1 mouse cellular context compared by ENCODE assay signal in the genomic region with DNA sequence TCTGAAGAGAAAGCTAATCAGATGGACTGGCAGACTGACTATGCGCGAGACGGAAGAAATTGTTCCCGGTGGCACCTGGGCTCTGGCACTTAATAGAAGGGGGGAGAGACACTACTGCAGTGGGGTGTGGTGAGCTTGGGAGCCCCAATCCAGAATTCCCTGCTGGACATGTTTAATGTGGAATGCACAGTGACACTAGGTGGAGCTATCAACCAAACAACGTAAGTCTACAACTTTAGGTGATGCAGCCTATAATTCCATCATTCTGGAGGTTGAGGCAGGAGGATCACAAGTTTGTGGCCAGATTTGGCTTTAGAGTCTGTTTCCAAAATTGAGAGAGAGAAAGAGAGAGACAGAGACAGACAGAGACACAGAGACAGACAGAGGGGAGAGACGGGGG.
TF ChIP-seq lines count a peak whose summit lies in the region.

No protein-coding gene starts in this region.

TF ChIP-seq in C2C12, 6 proteins besides CTCF, POLR2A, EP300 and RAD21:
- TF ChIP-seq MYOG (IDR thresholded peaks at IDR 0.05; ENCODE audit: control insufficient read depth, extremely low read depth, insufficient read length) (no peak), MAX (IDR thresholded peaks at IDR 0.05) (no peak), USF1 (IDR thresholded peaks at IDR 0.05; ENCODE audit: low read depth) (no peak), FOSL1 (IDR thresholded peaks at IDR 0.05; ENCODE audit: insufficient read depth, low read length, poor library complexity, severe bottlenecking) (no peak), MYOD1 (IDR thresholded peaks at IDR 0.05; ENCODE audit: control insufficient read depth, insufficient read length, low read depth) (no peak), CEBPB (IDR thresholded peaks at IDR 0.05; ENCODE audit: low read depth) (no peak)
